Mouse (Mus musculus) neural tube, embryonic 13.5 days (tissue): ENCODE measurements around the gene Fgfr2. TPM values are rescaled to one million over a fixed set of nuclear protein-coding genes. Genes with fewer than 3 reads are reported as not detected.
A peak's percentile ranks its signal among the peaks of the same experiment; 100 is the strongest.
"Not testable (repeated sequence)": the region's sequence is repeated elsewhere in the genome, so short reads cannot be mapped to it uniquely, and the experiment has no call there.

Source experiments
- ATAC-seq: fragments of 200-750 bp; cut with Nextera tagmentation; 2 replicates; pipeline ENCODE4 v1.8.0; 2017; ENCODE audit warnings: low read depth, mild to moderate bottlenecking, moderate TSS enrichment, moderate library complexity
- H3K27ac ChIP-seq: fragments of 300-500 bp; sonication (generic); replicated peaks from 2 replicates; pipeline ENCODE4 v1.5.1; 2015; ENCODE audit warnings: moderate library complexity, mild to moderate bottlenecking, inconsistent platforms
- H3K27me3 ChIP-seq: fragments of 300-500 bp; sonication (generic); 2 replicates; pipeline ENCODE4 v1.6.1; 2015; ENCODE audit warnings: mild to moderate bottlenecking, inconsistent platforms
- H3K36me3 ChIP-seq: fragments of 300-500 bp; sonication (generic); 2 replicates; pipeline ENCODE4 v1.6.1; 2015; ENCODE audit warnings: mild to moderate bottlenecking, inconsistent platforms
- H3K4me1 ChIP-seq: fragments of 300-500 bp; sonication (generic); replicated peaks from 2 replicates; pipeline ENCODE4 v1.6.1; 2015; ENCODE audit warnings: inconsistent platforms
- H3K4me2 ChIP-seq: fragments of 300-500 bp; sonication (generic); 2 replicates; pipeline ENCODE4 v1.6.1; 2015; ENCODE audit warnings: inconsistent platforms, mild to moderate bottlenecking, moderate library complexity
- H3K4me3 ChIP-seq: fragments of 300-500 bp; sonication (generic); 2 replicates; pipeline ENCODE4 v1.5.1; 2015; ENCODE audit warnings: mild to moderate bottlenecking, inconsistent platforms
- H3K9ac ChIP-seq: fragments of 300-500 bp; sonication (generic); 2 replicates; pipeline ENCODE4 v1.6.1; 2015; ENCODE audit warnings: moderate library complexity, mild to moderate bottlenecking, inconsistent platforms
- H3K9me3 ChIP-seq: fragments of 300-500 bp; sonication (generic); 2 replicates; pipeline ENCODE4 v1.6.1; 2016; ENCODE audit warnings: inconsistent platforms
- WGBS: fragments of 180-500 bp; shearing (Covaris S2); methylation state at CpG from one replicate; pipeline ENCODE4 v1.1.7; 2015; 5-methylcytosine and 5-hydroxymethylcytosine counted together
- polyA plus RNA-seq: library from polyadenylated mRNA; unstranded; fragments of >200 nt; fragmentation: Nextera tagmentation; extraction: Ambion mirVana; gene quantifications from 2 replicates; pipeline ENCODE4 v1.2.1, GENCODE M21; 2015

Gene Fgfr2
- polyA plus RNA-seq, 1 experiment from 2014 or later = 22.9 TPM

DNA sequence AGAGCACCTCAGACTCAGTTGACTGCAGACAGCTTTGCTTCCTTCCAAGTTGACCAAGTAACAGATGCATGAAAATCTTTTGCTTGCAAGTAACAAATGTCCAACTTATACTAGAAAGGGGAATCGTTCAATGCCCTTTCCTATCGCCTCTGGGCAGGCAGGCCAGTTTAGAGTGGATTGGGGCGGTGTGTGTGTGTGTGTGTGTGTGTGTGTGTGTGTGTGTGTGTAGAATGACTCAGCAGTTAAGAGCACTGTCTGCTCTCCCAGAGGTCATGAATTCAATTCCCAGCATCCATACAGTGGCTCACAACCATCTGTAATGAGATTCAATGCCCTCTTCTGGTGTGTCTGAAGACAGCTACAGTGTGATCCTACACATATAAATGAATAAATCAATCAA is 2523.1 kb downstream of the Fgfr2 start:
- 86% methylated on average over 3 of the region's 3 CpGs for WGBS
- Histone ChIP-seq H3K36me3 (no peaks in the 10 kb centered on the region), H3K9me3 (no peaks in the 10 kb centered on the region), H3K4me3 (no peak overlapping the region), H3K9ac (no peak overlapping the region), H3K27ac (no peak overlapping the region), H3K27me3 (no peaks in the 10 kb centered on the region), H3K4me2 (no peak overlapping the region), H3K4me1 (peaks cover 7% of the 10 kb centered on the region; the same call in 1 of the 2 replicates)
- no peak for ATAC-seq

GRCm38 (mm10) chr7:130597546-130597945 is 2525.6 kb downstream of the Fgfr2 start:
- Histone ChIP-seq H3K27ac (0 out of 2 replicates have a peak overlapping the region, but pooled peaks have one; percentile 13), H3K9ac (no peak overlapping the region), H3K27me3 (no peaks in the 10 kb centered on the region), H3K4me2 (no peak overlapping the region), H3K4me3 (no peak overlapping the region), H3K4me1 (peaks cover 10% of the 10 kb centered on the region), H3K36me3 (no peaks in the 10 kb centered on the region), H3K9me3 (no peaks in the 10 kb centered on the region)
- ATAC-seq = no peak
- 72% methylated on average over 6 of the region's 6 CpGs for WGBS

DNA sequence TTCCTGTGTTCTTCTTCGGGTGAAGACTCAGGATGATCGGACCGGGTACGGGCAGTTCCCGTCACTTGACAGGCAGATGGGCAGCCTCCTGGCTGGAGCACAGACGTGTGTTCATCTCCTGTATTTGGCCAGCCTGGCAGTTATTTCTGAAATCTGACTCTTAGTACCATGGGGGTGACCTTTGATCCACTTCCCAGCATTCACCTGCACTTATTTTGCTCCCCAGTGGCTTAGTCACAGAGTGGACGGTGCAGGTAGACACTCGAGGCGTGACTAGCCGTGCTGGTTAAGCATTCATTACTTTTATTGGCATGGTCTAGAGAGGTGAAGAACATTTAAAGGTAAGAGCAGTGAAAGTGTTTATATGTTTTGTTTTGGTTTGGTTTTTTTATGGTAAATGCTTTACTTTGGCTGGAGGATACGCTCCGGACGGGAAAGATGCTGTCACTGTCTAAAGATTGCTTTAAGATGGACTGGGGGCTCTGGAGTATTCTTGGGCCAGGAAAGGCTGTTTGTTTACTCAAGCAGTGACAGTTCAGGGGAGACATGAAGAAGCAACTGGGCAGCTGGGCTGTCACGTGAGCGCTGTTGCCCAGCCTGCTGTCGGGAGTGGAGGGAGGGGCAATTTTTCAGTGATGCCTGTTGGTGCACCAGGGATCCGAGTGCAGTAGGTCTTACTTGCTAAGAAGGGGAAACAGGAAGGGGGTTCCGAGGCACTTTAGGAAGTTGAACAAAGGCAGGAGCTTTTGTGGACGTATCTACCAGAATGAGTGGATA is 2526.9 kb downstream of the Fgfr2 start:
- H3K4me3 ChIP-seq, H3K27me3 ChIP-seq, H3K9me3 ChIP-seq, H3K9ac ChIP-seq, ATAC-seq, H3K4me2 ChIP-seq, H3K36me3 ChIP-seq, H3K4me1 ChIP-seq: not testable (repeated sequence)
- WGBS = 68% methylated on average over 9 of the region's 19 CpGs
- 0 out of 2 replicates have a peak overlapping the region, but pooled peaks have one; percentile 4 for H3K27ac ChIP-seq

- H3K9ac ChIP-seq, H3K9me3 ChIP-seq, H3K27me3 ChIP-seq, H3K4me1 ChIP-seq, H3K36me3 ChIP-seq, H3K27ac ChIP-seq, H3K4me3 ChIP-seq, H3K4me2 ChIP-seq: not testable (repeated sequence)
- ATAC-seq = peak; percentile 64
- 43% methylated on average over 8 of the region's 11 CpGs for WGBS
Measured at GRCm38 (mm10) chr7:130593375-130594239, 2529.5 kb downstream of the Fgfr2 start.

DNA sequence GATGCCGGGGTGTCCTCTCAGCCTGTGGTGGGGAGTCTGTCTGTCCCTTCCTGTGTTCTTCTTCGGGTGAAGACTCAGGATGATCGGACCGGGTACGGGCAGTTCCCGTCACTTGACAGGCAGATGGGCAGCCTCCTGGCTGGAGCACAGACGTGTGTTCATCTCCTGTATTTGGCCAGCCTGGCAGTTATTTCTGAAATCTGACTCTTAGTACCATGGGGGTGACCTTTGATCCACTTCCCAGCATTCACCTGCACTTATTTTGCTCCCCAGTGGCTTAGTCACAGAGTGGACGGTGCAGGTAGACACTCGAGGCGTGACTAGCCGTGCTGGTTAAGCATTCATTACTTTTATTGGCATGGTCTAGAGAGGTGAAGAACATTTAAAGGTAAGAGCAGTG is 2530.2 kb downstream of the Fgfr2 start:
- H3K4me2 ChIP-seq, H3K36me3 ChIP-seq, H3K27me3 ChIP-seq, H3K27ac ChIP-seq, ATAC-seq, H3K9ac ChIP-seq, H3K4me1 ChIP-seq, H3K4me3 ChIP-seq, H3K9me3 ChIP-seq: not testable (repeated sequence)
- WGBS = no CpG with 5 or more reads among the region's 11 CpGs

DNA sequence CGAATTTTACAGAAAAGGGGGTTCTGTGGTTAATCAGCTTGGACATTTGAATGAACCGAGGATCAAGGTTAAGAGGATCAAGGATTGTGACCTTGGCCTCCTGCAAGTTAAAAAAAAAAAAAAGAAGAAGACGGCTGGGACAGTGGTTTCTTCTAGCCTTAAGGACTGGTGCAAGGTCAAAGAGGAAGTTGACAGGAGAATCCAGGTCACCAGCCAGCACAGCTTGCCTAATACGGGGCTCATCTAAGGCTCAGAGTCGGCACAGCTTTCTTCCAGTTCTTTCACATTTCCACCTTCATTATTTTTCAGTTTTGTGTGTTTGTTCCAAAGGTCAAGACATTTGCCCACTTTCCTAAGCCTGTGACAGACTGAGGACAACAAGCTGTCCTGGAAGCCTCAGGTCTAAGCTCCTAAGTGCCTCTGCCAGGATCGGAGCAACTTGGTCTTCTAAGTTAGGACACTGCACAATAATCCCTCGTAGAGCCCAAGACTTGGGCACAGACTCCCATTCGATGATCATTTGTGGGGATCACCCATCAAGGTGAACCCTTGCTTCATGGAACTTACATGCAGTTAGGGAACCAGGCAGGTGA is 2532.2 kb downstream of the Fgfr2 start:
- no peaks in the 10 kb centered on the region for H3K9me3 ChIP-seq
- H3K4me1 ChIP-seq = peaks cover 3% of the 10 kb centered on the region; the same call in 1 of the 2 replicates
- H3K27ac ChIP-seq = no peak overlapping the region
- no peaks in the 10 kb centered on the region for H3K27me3 ChIP-seq
- 81% methylated on average over 8 of the region's 8 CpGs for WGBS
- H3K36me3 ChIP-seq = no peaks in the 10 kb centered on the region
- no peak for ATAC-seq
- no peak overlapping the region for H3K4me3 ChIP-seq
- no peak overlapping the region for H3K4me2 ChIP-seq
- H3K9ac ChIP-seq = no peak overlapping the region

DNA sequence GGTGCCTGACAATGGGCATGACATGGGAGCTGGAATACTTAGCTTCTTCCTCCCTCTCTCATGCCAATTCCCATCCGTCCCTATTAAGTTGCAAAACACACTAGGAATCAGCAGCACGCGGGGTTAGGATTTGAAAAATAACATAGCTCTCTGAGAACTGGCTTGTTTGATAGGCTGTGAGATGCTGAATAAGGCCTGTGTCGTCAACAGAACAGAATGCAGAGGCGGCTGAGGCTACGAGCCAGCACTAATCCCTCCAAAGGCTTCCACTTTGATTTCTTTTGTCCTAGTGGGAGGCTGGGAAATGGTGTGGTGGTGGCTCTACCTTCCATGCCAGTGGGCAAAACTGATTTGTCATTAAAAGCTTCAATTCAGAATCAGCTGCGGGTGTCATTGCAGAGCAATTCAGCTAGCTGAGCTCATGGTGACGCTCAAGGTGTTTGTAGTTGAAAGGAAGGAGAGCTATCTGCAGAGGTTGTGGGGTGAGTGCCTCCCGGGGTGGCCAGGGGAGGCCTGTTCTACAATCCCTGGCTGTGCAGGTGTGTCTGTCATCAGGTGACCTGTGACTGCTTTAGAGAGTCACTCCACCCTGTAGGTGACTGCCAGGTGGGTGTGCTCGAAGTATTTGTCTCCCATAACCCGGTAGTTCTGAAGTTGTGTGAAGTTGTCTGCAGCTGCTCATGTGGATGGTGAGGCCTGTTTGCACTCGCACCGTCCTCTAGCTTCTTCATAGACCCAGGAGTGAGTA is 2532.9 kb downstream of the Fgfr2 start:
- no peak overlapping the region for H3K9ac ChIP-seq
- no peaks in the 10 kb centered on the region for H3K27me3 ChIP-seq
- ATAC-seq = no peak
- 65% methylated on average over 13 of the region's 13 CpGs for WGBS
- H3K9me3 ChIP-seq = no peaks in the 10 kb centered on the region
- H3K27ac ChIP-seq = no peak overlapping the region
- no peak overlapping the region for H3K4me3 ChIP-seq
- H3K4me1 ChIP-seq = peaks cover 3% of the 10 kb centered on the region; the same call in 1 of the 2 replicates
- H3K36me3 ChIP-seq = no peaks in the 10 kb centered on the region
- H3K4me2 ChIP-seq = no peak overlapping the region

- no peak overlapping the region for H3K4me2 ChIP-seq
- H3K4me1 ChIP-seq = no peaks in the 10 kb centered on the region
- no peak overlapping the region for H3K27ac ChIP-seq
- ATAC-seq = no peak
- no peak overlapping the region for H3K9ac ChIP-seq
- no peaks in the 10 kb centered on the region for H3K36me3 ChIP-seq
- no peak overlapping the region for H3K4me3 ChIP-seq
- H3K27me3 ChIP-seq = no peaks in the 10 kb centered on the region
- no peaks in the 10 kb centered on the region for H3K9me3 ChIP-seq
- WGBS = 82% methylated on average over 2 of the region's 2 CpGs
Measured at GRCm38 (mm10) chr7:130586521-130587072, 2536.6 kb downstream of the Fgfr2 start.

DNA sequence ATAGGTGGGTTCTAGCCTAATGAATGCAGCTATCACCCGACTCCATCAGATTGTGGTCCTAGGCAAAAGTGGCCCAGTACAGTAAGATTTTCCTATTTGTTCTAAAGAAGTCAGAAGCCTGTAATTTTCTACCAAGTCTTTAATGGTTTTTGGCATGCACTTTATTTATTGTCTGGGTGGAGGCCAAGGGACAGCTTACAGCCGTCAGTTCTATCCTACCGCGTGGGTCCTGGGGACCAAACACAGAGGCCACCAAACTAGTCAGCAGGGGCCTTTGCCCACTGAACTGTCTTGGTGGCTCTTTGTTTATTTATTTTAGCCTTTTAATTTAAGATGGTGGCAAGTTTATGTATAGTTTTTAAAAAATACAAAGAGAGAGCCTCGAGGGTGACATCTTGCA is 2544.5 kb downstream of the Fgfr2 start:
- Histone ChIP-seq H3K4me3 (no peak overlapping the region), H3K36me3 (no peaks in the 10 kb centered on the region), H3K27me3 (no peaks in the 10 kb centered on the region), H3K9ac (no peak overlapping the region), H3K27ac (no peak overlapping the region), H3K4me1 (peaks cover 13% of the 10 kb centered on the region), H3K9me3 (no peaks in the 10 kb centered on the region), H3K4me2 (no peak overlapping the region)
- 85% methylated on average over 5 of the region's 5 CpGs for WGBS
- ATAC-seq = no peak

DNA sequence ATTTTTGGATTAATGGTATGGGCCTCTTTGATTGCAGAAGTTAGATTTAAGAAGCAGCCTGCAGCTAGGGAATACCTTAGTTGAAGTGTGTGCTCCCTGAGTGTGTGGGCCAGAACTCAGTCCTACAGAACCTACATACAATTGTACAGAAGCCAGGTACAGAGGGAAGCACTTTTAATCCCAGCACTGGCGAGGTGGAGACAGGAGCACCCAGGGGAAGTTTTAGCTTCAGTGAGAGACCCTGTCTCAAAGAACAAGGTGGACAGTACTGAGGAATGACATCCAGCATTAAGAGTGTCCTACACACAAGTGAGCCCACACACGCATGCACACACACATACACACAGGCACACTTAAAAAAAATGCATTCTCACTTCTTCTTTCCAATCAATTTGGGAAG is 2545.1 kb downstream of the Fgfr2 start:
- Histone ChIP-seq H3K4me2 (no peak overlapping the region), H3K4me3 (no peak overlapping the region), H3K36me3 (no peaks in the 10 kb centered on the region), H3K9ac (no peak overlapping the region), H3K27ac (no peak overlapping the region), H3K4me1 (peaks cover 13% of the 10 kb centered on the region), H3K27me3 (no peaks in the 10 kb centered on the region), H3K9me3 (no peaks in the 10 kb centered on the region)
- 91% methylated on average over 2 of the region's 2 CpGs for WGBS
- no peak for ATAC-seq

- peak within 1 kb of the TSS; percentile 36 for H3K4me2 ChIP-seq
Measured at GRCm38 (mm10) chr7:130577388-130578003, 2545.7 kb downstream of the Fgfr2 start, which contains the start of gene Tacc2. Gene Tacc2, plus strand, starts transcription at chr7:130577438.

More at GRCm38 (mm10) chr7:130577388-130578003, 2545.7 kb downstream of the Fgfr2 start, which contains the start of gene Tacc2:
- 0 out of 2 replicates have a peak within 1 kb of the TSS, but pooled peaks have one; percentile 1 for H3K9ac ChIP-seq
- no peak for ATAC-seq
- no peak within 1 kb of the TSS for H3K4me3 ChIP-seq
- H3K27ac ChIP-seq = no peak within 1 kb of the TSS
- H3K9me3 ChIP-seq = no peaks in the 10 kb centered on the region
- 55% methylated on average over 15 of the region's 15 CpGs for WGBS
- no peaks in the 10 kb centered on the region for H3K36me3 ChIP-seq
- H3K4me1 ChIP-seq = peaks cover 13% of the 10 kb centered on the region
- H3K27me3 ChIP-seq = no peaks in the 10 kb centered on the region
